Comparison of ENCODE assay signal across 14 mouse cellular contexts in the genomic region with DNA sequence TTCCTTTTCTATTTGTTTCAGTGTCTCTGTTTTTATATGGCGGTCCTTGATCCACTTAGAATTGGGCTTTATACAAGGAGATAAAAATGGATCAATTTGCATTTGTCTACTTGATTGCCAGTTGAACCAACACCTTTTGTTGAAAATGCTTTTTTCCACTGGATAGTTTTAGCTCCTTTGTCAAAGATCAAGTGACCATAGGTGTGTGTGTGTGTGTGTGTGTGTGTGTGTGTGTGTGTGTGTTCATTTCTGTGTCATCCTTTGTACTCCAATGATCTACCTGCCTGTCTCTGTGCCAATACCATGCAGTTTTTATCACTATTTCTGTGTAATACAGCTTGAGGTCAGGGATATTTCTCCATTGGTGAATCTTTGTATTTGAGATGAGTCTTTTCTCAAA.
DNase-seq lines count a peak whose midpoint lies in the region.
"Had no signal": no experiment of that assay in that cellular context is flagged by ENCODE, and none has a peak within 500 bp of the region (broad histone marks: within the 10 kb centered on the region; RNA-seq: fewer than 3 reads in every experiment).

No protein-coding gene starts in this region.

- DNase-seq in cerebellum, postnatal 25 days, result peak; percentile 14 to 43
- DNase-seq in cerebellum, adult 11 months, result no peak
- peak; percentile 34 for DNase-seq in gastrocnemius, postnatal 25 days
- DNase-seq in gastrocnemius, adult 18-20 months (ENCODE audit: low spot score), result no peak
- peak; percentile 3 for DNase-seq in kidney, postnatal 14 days
- no peak for DNase-seq in kidney, adult 8-10 months
- DNase-seq: adrenal gland, postnatal 25 days; B cell, adult 2 months; cerebellum, adult 18-20 months; cerebellum, adult 9-10 months; heart, adult 2 months; heart, postnatal 14 days; heart, postnatal 4 days; kidney, adult 18-20 months had no signal

Comparison
In these comparisons a context has a peak if more than half of its experiments do, and no peak if none do; other contexts are left out.
1. DNase-seq: peak in cerebellum, postnatal 25 days (2 of 2), gastrocnemius, postnatal 25 days (single experiment) and kidney, postnatal 14 days (single experiment); none in cerebellum, adult 11 months (single experiment), gastrocnemius, adult 18-20 months (single experiment) and kidney, adult 8-10 months (0 of 2).